Mouse (Mus musculus): ENCODE measurements around the gene Sv2b. TPM values are rescaled to one million over a fixed set of nuclear protein-coding genes. Genes with fewer than 3 reads are reported as not detected.

Sv2b gene
- polyA plus RNA-seq, 1 experiment, result 0.29 TPM

DNA sequence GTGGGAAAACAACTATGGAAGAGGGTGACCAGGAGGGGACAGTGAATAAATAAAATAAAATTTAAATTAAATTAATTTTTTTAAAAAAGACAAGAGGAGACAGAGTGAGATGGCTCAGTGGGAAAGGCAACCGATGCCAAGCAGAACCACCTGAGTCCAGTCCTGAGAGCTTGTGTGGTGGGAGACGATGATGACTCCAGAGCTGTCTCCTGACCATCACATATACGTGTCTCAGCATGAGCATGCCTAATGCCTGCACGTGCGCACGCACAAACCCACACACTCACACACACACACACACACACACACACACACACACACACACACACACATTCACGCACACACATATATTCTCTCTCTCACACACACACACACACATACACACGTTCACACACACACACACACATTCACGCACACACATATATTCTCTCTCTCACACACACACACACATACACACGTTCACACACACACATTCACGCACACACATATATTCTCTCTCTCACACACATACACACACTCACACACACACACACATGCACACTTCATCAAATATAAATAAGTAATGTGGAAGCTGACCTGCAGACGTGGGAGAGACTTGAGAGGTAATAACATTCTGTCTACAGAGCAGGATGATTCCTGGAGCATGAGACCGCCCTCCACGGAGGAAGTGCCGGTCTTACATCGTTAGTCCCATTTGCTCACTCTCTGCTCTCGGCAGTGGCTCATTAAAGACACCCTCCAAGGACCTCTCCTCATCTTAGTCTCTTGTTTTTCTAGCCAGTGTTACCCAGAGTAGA, 206.3 kb downstream of the Sv2b start:
- Histone ChIP-seq H3K36me3 (ENCODE audit: control insufficient read depth, insufficient read depth) (no peaks in the 10 kb centered on the region), H3K4me2 (ENCODE audit: low read depth) (no peak overlapping the region), H3K79me2 (ENCODE audit: control insufficient read depth, insufficient read depth) (no peaks in the 10 kb centered on the region), H3ac (ENCODE audit: control insufficient read depth, insufficient read length) (no peak overlapping the region), H3K4me3 (no peak overlapping the region), H3K27me3 (ENCODE audit: control insufficient read depth, insufficient read depth, insufficient read length) (peaks cover 7% of the 10 kb centered on the region)
- no peak for TF ChIP-seq REST (IDR thresholded peaks at IDR 0.05; ENCODE audit: insufficient read depth, insufficient read length)
- TF ChIP-seq MYOG (IDR thresholded peaks at IDR 0.05; ENCODE audit: control insufficient read depth in 1 of 3, insufficient read depth in 1 of 3, insufficient read length in 2 of 3, low read depth in 2 of 3), result no peak
- TF ChIP-seq MAX (IDR thresholded peaks at IDR 0.05; ENCODE audit: low read depth), result no peak

- H3K79me2 ChIP-seq (ENCODE audit: control insufficient read depth, insufficient read depth), result no peaks in the 10 kb centered on the region
- no peak for TF ChIP-seq E2F4 (IDR thresholded peaks at IDR 0.05; ENCODE audit: insufficient read depth)
- no peak for TF ChIP-seq POLR2AphosphoS2 (IDR thresholded peaks at IDR 0.05; ENCODE audit: insufficient read length, low read depth)
- no peak for TF ChIP-seq POLR2A (IDR thresholded peaks at IDR 0.05; ENCODE audit: insufficient read length, low read depth)
- H3K4me2 ChIP-seq (ENCODE audit: low read depth), result no peak overlapping the region
- no peak overlapping the region for H3K4me3 ChIP-seq
- no peaks in the 10 kb centered on the region for H3K27me3 ChIP-seq (ENCODE audit: control insufficient read depth, insufficient read depth, insufficient read length)
- H3K36me3 ChIP-seq (ENCODE audit: control insufficient read depth, insufficient read depth), result no peaks in the 10 kb centered on the region
- no peak overlapping the region for H3ac ChIP-seq (ENCODE audit: control insufficient read depth, insufficient read length)
Measured at GRCm38 (mm10) chr7:75085473-75085872, 223.6 kb downstream of the Sv2b start.

- Histone ChIP-seq H3K4me3 (no peak overlapping the region), H3K27me3 (ENCODE audit: control insufficient read depth, insufficient read depth, insufficient read length) (no peaks in the 10 kb centered on the region), H3ac (ENCODE audit: control insufficient read depth, insufficient read length) (no peak overlapping the region), H3K36me3 (ENCODE audit: control insufficient read depth, insufficient read depth) (no peaks in the 10 kb centered on the region), H3K79me2 (ENCODE audit: control insufficient read depth, insufficient read depth) (no peaks in the 10 kb centered on the region), H3K4me2 (ENCODE audit: low read depth) (no peak overlapping the region)
- TF ChIP-seq MYOG (IDR thresholded peaks at IDR 0.05; ENCODE audit: control insufficient read depth in 1 of 3, insufficient read depth in 1 of 3, insufficient read length in 2 of 3, low read depth in 2 of 3) (no peak), REST (IDR thresholded peaks at IDR 0.05; ENCODE audit: insufficient read depth, insufficient read length) (no peak), MAX (IDR thresholded peaks at IDR 0.05; ENCODE audit: low read depth) (no peak), TCF3 (IDR thresholded peaks at IDR 0.05; ENCODE audit: insufficient read length, low read depth) (no peak), E2F4 (IDR thresholded peaks at IDR 0.05; ENCODE audit: insufficient read depth) (no peak), MYOD1 (IDR thresholded peaks at IDR 0.05; ENCODE audit: control insufficient read depth in 1 of 3, insufficient read length in 2 of 3, low read depth in 2 of 3) (no peak)
Measured at GRCm38 (mm10) chr7:75080163-75080562, 228.9 kb downstream of the Sv2b start.

DNA sequence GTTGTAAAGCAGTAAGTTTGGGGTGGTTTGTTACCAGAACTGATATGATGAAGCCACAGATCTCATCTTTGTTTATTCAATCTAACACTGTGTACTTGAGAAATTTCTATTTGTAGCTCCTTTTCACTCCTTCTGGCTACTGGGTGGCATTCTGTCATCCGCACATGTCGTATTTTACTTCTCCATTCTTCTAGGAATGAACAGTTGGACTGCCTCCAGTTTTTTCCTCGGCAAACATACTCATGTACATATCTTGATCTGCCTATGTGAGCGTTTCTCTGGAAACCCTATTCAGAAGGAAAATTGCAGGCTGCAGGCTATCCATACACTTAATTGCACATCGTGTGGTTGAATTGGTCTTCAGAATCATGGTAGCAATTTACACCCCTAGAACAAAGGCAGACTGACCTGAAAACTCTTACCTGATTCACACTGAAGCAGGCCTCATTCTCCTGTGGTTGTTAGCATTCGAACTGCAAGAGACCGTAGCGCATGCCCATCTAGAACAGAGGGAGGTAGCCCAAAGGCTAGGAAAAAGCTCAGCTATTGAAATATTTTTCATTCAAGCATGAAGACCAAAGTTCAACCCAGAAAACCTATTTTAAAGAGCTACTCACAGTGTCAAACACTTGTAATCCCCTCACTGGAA, 231.4 kb downstream of the Sv2b start:
- Histone ChIP-seq H3K36me3 (ENCODE audit: control insufficient read depth, insufficient read depth) (no peaks in the 10 kb centered on the region), H3K79me2 (ENCODE audit: control insufficient read depth, insufficient read depth) (no peaks in the 10 kb centered on the region), H3K27me3 (ENCODE audit: control insufficient read depth, insufficient read depth, insufficient read length) (no peaks in the 10 kb centered on the region), H3K4me3 (no peak overlapping the region), H3ac (ENCODE audit: control insufficient read depth, insufficient read length) (no peak overlapping the region), H3K4me2 (ENCODE audit: low read depth) (no peak overlapping the region)
- TF ChIP-seq SRF (IDR thresholded peaks at IDR 0.05; ENCODE audit: control insufficient read depth, insufficient read length, low read depth) (no peak), USF1 (IDR thresholded peaks at IDR 0.05; ENCODE audit: low read depth) (no peak), CEBPB (IDR thresholded peaks at IDR 0.05; ENCODE audit: insufficient read depth, poor library complexity, severe bottlenecking) (no peak), TCF3 (IDR thresholded peaks at IDR 0.05; ENCODE audit: insufficient read length, low read depth) (no peak), E2F4 (IDR thresholded peaks at IDR 0.05; ENCODE audit: insufficient read depth) (no peak), TCF12 (IDR thresholded peaks at IDR 0.05; ENCODE audit: insufficient read depth, poor library complexity, severe bottlenecking) (no peak), MYOD1 (IDR thresholded peaks at IDR 0.05; ENCODE audit: control insufficient read depth in 1 of 3, insufficient read length in 2 of 3, low read depth in 2 of 3) (no peak), POLR2A (IDR thresholded peaks at IDR 0.05; ENCODE audit: insufficient read length, low read depth) (no peak)

Other genes starting within 250 kb of the Sv2b start
- 13.9 TPM for gene Akap13, start 146.3 kb upstream of the Sv2b start, polyA plus RNA-seq (2012; fragmentation: generic; extraction: Trizol)